Mouse (Mus musculus) hindbrain, embryonic 10.5 days (tissue): Measurements from ENCODE around the gene Inmt. TPM values are rescaled to one million over a fixed set of nuclear protein-coding genes. Genes with fewer than 3 reads are reported as not detected.

Experiments used
- polyA plus RNA-seq: library from polyadenylated mRNA; unstranded; fragments of >200 nt; fragmentation: Nextera tagmentation; extraction: Ambion mirVana; gene quantifications from 2 replicates; pipeline ENCODE4 v1.2.1, GENCODE M21; 2016

Gene Inmt
- polyA plus RNA-seq, 1 experiment from 2014 or later, result 1.9 TPM

Other genes starting within 250 kb of the Inmt start
- 1.7 and 2.7 TPM in 2 replicates for gene Nod1, start 202.4 kb downstream of the Inmt start, polyA plus RNA-seq
- gene Ggct, start 182.1 kb downstream of the Inmt start, polyA plus RNA-seq, result 11.1 and 13.6 TPM in 2 replicates
- gene Gars, start 137.0 kb downstream of the Inmt start, polyA plus RNA-seq, result 210 and 216 TPM in 2 replicates
- gene Crhr2, start 42.0 kb downstream of the Inmt start, polyA plus RNA-seq, result 0.24 and 0.62 TPM in 2 replicates
- gene Mindy4, start 28.3 kb upstream of the Inmt start, polyA plus RNA-seq, result 17.2 and 17.8 TPM in 2 replicates
- gene Aqp1, start 161.4 kb upstream of the Inmt start, polyA plus RNA-seq, result 0.60 and 2.3 TPM in 2 replicates
- gene Ghrhr, start 201.3 kb upstream of the Inmt start, polyA plus RNA-seq, result not detected in 2 replicates